Mouse (Mus musculus): Measurements from ENCODE around the gene Pbld2. TPM values are rescaled to one million over a fixed set of nuclear protein-coding genes. Genes with fewer than 3 reads are reported as not detected.
A peak's percentile ranks its signal among the peaks of the same experiment; 100 is the strongest.

Pbld2 gene
- polyA plus RNA-seq, 1 experiment from 2014 or later = 6.4 TPM

DNA sequence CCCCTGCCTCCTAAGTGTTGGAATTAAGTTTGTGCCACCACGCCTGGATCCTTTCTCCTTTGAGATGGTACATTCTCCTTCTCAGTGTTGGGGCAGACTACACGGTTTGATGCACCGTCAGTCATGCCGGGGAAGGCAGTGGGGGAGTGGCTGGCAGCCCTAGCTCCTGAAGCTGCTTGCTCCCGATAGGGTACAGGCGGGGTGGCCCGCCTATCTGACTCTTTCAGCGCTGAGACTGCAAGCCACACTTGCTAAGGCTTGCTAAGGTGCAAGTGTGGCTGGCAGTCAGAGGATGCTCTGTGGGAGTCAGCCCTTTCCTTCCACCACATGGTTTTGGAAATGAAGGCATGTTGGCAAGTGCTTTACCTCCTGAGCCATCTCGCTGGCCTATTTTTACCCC, 23.5 kb upstream of the Pbld2 start:
- H3K4me2 ChIP-seq (ENCODE audit: low read depth, low read length) = no peak overlapping the region
- no peaks in the 10 kb centered on the region for H3K27me3 ChIP-seq (ENCODE audit: control insufficient read depth, insufficient read depth, low read depth, low read length)
- no peak overlapping the region for H3K27ac ChIP-seq (ENCODE audit: low read length)
- H3K9me3 ChIP-seq (replicated peaks; ENCODE audit: control insufficient read depth, low read length) = no peaks in the 10 kb centered on the region
- no peak overlapping the region for H3K9ac ChIP-seq (ENCODE audit: low read depth, low read length)
- peaks cover 3% of the 10 kb centered on the region; the same call in 1 of the 2 replicates for H3K4me1 ChIP-seq (ENCODE audit: control insufficient read depth, low read depth, low read length)
- H3K4me3 ChIP-seq (ENCODE audit: low read depth, low read length) = no peak overlapping the region
- WGBS (ENCODE audit: insufficient replicate concordance) = 32% methylated on average over 9 of the region's 9 CpGs
- peak; percentile 79 for ATAC-seq (ENCODE audit: low read depth)
- H3K36me3 ChIP-seq (ENCODE audit: control insufficient read depth, insufficient read depth) = peaks cover 2% of the 10 kb centered on the region; the same call in 1 of the 2 replicates

DNA sequence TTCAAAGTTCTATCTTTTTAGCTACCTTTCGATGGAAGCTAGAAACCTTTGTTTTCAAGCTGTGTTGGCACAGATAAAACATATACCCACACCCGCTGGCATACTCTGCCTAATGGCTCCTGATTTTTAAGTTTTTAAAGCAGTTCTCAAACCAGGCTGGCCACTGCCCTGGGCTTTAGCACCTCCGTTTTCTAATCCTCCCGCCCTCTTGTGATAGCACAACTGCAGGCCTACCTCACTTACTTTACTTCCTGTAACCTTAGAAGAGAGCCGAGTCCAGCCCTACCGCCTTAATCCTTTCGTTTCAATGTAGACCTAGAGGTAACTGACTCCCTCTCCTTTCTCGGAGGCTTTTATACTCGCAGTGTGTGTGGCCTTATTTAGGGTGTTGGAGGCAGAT, 20.9 kb upstream of the Pbld2 start:
- no peak overlapping the region for H3K9ac ChIP-seq (ENCODE audit: low read depth, low read length)
- no peak overlapping the region for H3K4me3 ChIP-seq (ENCODE audit: low read depth, low read length)
- H3K36me3 ChIP-seq (ENCODE audit: control insufficient read depth, insufficient read depth) = peaks cover 2% of the 10 kb centered on the region; the same call in 1 of the 2 replicates
- H3K27me3 ChIP-seq (ENCODE audit: control insufficient read depth, insufficient read depth, low read depth, low read length) = no peaks in the 10 kb centered on the region
- H3K4me2 ChIP-seq (ENCODE audit: low read depth, low read length) = no peak overlapping the region
- H3K27ac ChIP-seq (ENCODE audit: low read length) = no peak overlapping the region
- WGBS (ENCODE audit: insufficient replicate concordance) = 66% methylated on average over 9 of the region's 9 CpGs
- H3K9me3 ChIP-seq (replicated peaks; ENCODE audit: control insufficient read depth, low read length) = no peaks in the 10 kb centered on the region
- ATAC-seq (ENCODE audit: low read depth) = no peak
- H3K4me1 ChIP-seq (ENCODE audit: control insufficient read depth, low read depth, low read length) = peaks cover 3% of the 10 kb centered on the region; the same call in 1 of the 2 replicates

DNA sequence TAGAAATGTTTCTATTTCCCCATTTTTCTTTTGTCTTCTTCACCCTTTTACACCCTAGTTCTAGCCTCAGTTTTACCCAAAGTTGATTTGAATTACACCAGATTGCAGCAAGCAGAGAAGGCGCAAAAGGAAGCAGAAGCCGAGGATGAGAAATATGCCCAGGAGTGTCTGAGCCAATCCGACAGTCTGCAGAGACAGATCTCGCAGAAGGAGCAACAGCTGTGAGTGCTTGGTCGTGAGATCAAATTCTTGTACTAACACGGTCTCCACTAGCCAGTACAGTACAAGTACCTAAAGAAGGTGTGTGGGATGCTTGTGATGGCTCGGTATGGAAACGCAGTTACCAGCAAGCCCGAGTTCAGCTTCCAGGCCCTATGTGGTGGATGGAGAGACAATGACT, 19.6 kb upstream of the Pbld2 start:
- ATAC-seq (ENCODE audit: low read depth) = no peak
- H3K9me3 ChIP-seq (replicated peaks; ENCODE audit: control insufficient read depth, low read length) = no peaks in the 10 kb centered on the region
- no peak overlapping the region for H3K27ac ChIP-seq (ENCODE audit: low read length)
- no peak overlapping the region for H3K4me3 ChIP-seq (ENCODE audit: low read depth, low read length)
- no peak overlapping the region for H3K9ac ChIP-seq (ENCODE audit: low read depth, low read length)
- peaks cover 2% of the 10 kb centered on the region; the same call in 1 of the 2 replicates for H3K36me3 ChIP-seq (ENCODE audit: control insufficient read depth, insufficient read depth)
- 82% methylated on average over 9 of the region's 9 CpGs for WGBS (ENCODE audit: insufficient replicate concordance)
- no peaks in the 10 kb centered on the region for H3K27me3 ChIP-seq (ENCODE audit: control insufficient read depth, insufficient read depth, low read depth, low read length)
- no peak overlapping the region for H3K4me2 ChIP-seq (ENCODE audit: low read depth, low read length)
- H3K4me1 ChIP-seq (ENCODE audit: control insufficient read depth, low read depth, low read length) = peaks cover 3% of the 10 kb centered on the region; the same call in 1 of the 2 replicates

DNA sequence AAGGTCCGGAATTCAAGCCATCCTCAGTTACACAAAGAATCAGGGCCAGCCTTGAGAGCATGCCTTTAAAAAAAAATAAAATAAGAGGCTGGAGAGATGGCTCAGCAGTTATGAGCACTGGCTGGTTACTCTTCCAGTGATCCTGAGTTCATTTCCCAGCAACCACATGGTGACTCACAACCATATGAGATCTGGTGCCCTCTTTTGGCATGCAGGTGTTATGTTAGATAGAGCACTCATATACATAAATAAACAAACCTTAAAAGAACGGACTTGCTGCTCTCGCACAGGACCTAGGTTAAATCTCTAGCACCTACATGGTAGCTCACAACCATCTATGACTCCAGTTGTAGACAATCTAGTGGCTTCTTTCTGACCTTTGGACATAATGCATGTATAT, 15.9 kb upstream of the Pbld2 start:
- no peak overlapping the region for H3K27ac ChIP-seq (ENCODE audit: low read length)
- WGBS (ENCODE audit: insufficient replicate concordance) = 60% methylated on average over 3 of the region's 3 CpGs
- no peak for ATAC-seq (ENCODE audit: low read depth)
- no peak overlapping the region for H3K4me2 ChIP-seq (ENCODE audit: low read depth, low read length)
- H3K4me1 ChIP-seq (ENCODE audit: control insufficient read depth, low read depth, low read length) = no peaks in the 10 kb centered on the region
- no peak overlapping the region for H3K9ac ChIP-seq (ENCODE audit: low read depth, low read length)
- H3K27me3 ChIP-seq (ENCODE audit: control insufficient read depth, insufficient read depth, low read depth, low read length) = no peaks in the 10 kb centered on the region
- no peak overlapping the region for H3K4me3 ChIP-seq (ENCODE audit: low read depth, low read length)
- H3K9me3 ChIP-seq (replicated peaks; ENCODE audit: control insufficient read depth, low read length) = no peaks in the 10 kb centered on the region
- H3K36me3 ChIP-seq (ENCODE audit: control insufficient read depth, insufficient read depth) = peaks cover 14% of the 10 kb centered on the region

DNA sequence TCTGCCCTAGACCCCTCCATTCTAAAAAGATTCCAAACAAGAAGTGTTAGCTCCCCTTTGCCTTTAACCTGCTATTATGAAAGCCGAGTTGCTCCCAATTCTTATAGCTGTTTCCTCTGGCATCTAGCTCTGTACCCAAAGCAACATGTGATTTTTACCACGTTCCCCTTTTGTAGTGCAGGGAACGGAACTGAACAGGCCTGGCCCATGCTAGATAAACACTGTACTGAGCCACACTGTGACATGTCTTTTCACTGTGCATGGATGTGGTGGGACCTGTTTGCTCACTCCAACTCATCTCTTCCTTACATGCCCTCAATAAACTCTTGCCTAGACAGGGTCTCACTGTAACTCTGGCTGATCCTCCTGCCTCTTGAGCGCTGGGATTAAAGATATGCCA, 13.8 kb upstream of the Pbld2 start:
- H3K36me3 ChIP-seq (ENCODE audit: control insufficient read depth, insufficient read depth) = peaks cover 30% of the 10 kb centered on the region
- H3K27me3 ChIP-seq (ENCODE audit: control insufficient read depth, insufficient read depth, low read depth, low read length) = no peaks in the 10 kb centered on the region
- peak; percentile 24; the same call in 1 of the 2 replicates for ATAC-seq (ENCODE audit: low read depth)
- WGBS (ENCODE audit: insufficient replicate concordance) = 31% methylated on average over 4 of the region's 4 CpGs
- no peak overlapping the region for H3K27ac ChIP-seq (ENCODE audit: low read length)
- no peaks in the 10 kb centered on the region for H3K9me3 ChIP-seq (replicated peaks; ENCODE audit: control insufficient read depth, low read length)
- H3K9ac ChIP-seq (ENCODE audit: low read depth, low read length) = no peak overlapping the region
- no peak overlapping the region for H3K4me2 ChIP-seq (ENCODE audit: low read depth, low read length)
- no peaks in the 10 kb centered on the region for H3K4me1 ChIP-seq (ENCODE audit: control insufficient read depth, low read depth, low read length)
- H3K4me3 ChIP-seq (ENCODE audit: low read depth, low read length) = no peak overlapping the region

DNA sequence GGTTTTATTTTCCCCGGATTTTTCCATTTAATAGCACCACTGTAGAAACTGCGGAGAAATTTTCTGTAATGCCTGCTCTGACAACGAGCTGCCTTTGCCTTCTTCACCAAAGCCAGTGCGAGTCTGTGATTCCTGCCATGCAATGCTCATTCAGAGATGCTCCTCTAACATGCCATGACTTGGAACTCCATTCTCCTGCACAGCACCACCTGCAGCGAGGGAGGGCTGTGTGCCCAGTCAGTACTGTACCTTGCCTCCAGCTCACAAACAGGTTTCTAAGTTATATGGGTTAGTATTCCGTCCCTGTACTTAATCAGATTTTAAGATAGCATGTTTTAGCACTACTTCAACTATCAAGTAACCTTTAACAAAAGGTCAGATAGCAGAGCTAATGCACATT, 12.6 kb upstream of the Pbld2 start:
- no peaks in the 10 kb centered on the region for H3K27me3 ChIP-seq (ENCODE audit: control insufficient read depth, insufficient read depth, low read depth, low read length)
- WGBS (ENCODE audit: insufficient replicate concordance) = 78% methylated on average over 6 of the region's 6 CpGs

DNA sequence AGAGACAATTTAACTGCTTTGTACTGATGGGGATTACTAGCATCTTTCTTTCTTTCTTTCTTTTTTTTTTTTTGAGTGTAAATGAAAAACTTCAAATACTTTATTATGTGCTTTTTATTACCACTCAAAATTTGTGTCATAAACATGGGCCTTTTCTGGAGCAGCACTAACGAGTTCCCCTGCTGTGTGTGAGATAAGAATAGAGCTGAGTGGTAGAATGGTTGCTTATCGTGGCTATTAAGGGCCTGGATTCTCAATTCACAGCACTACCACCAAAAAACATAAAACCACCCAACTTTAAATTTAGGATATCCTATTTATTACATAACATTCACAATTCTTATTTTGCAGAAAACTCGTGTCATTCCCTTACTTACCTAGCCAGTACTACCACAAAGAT, 10.6 kb upstream of the Pbld2 start:
- Histone ChIP-seq H3K4me2 (ENCODE audit: low read depth, low read length) (no peak overlapping the region), H3K36me3 (ENCODE audit: control insufficient read depth, insufficient read depth) (peaks cover 52% of the 10 kb centered on the region), H3K27ac (ENCODE audit: low read length) (no peak overlapping the region), H3K9me3 (replicated peaks; ENCODE audit: control insufficient read depth, low read length) (no peaks in the 10 kb centered on the region), H3K27me3 (ENCODE audit: control insufficient read depth, insufficient read depth, low read depth, low read length) (no peaks in the 10 kb centered on the region), H3K9ac (ENCODE audit: low read depth, low read length) (no peak overlapping the region), H3K4me1 (ENCODE audit: control insufficient read depth, low read depth, low read length) (no peaks in the 10 kb centered on the region), H3K4me3 (ENCODE audit: low read depth, low read length) (no peak overlapping the region)
- WGBS (ENCODE audit: insufficient replicate concordance) = 38% methylated on average over 3 of the region's 3 CpGs
- no peak for ATAC-seq (ENCODE audit: low read depth)

More for the DNA sequence above, 12.6 kb upstream of the Pbld2 start:
- Histone ChIP-seq H3K9me3 (replicated peaks; ENCODE audit: control insufficient read depth, low read length) (no peaks in the 10 kb centered on the region), H3K4me2 (ENCODE audit: low read depth, low read length) (no peak overlapping the region), H3K27ac (ENCODE audit: low read length) (no peak overlapping the region), H3K36me3 (ENCODE audit: control insufficient read depth, insufficient read depth) (peaks cover 39% of the 10 kb centered on the region), H3K4me1 (ENCODE audit: control insufficient read depth, low read depth, low read length) (no peaks in the 10 kb centered on the region), H3K4me3 (ENCODE audit: low read depth, low read length) (no peak overlapping the region), H3K9ac (ENCODE audit: low read depth, low read length) (no peak overlapping the region)
- no peak for ATAC-seq (ENCODE audit: low read depth)

DNA sequence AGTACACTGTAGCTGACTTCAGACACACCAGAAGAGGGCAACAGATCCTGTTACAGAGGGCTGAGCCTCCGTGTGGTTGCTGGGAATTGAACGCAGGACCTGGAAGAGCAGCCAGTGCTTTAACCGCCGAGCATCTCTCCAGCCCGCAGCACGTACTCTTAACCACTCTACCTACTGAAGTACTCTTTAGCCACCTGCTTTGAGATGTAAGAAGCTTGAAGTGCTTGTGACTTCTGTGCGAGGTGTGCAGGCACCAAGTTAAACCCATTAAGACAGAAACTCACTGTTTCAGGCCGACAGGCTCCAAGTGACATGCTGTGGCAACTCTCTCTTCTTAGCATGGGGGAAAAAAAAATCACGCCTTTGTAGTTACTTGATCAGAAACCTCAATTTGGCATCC, 9.9 kb upstream of the Pbld2 start:
- peaks cover 52% of the 10 kb centered on the region for H3K36me3 ChIP-seq (ENCODE audit: control insufficient read depth, insufficient read depth)
- ATAC-seq (ENCODE audit: low read depth) = no peak

DNA sequence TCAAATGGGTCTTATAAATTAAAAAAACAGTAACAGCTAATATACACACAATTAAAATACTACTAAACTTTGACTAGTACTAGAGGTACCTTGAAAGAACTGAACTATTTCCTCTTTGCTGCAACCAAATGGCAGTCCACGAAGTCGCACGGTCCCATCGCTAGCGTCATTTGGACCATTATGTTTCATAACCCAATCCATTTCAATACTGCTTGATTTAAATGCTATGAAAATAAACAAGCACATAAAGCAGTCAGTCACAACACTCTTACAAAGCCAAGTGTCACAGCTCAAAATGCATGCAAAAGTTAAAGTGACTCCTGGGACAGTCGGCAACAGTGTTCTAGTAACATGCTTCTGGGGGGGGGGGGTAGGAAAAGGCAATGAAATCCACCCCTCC, 4.8 kb upstream of the Pbld2 start:
- ATAC-seq (ENCODE audit: low read depth) = no peak
- H3K9ac ChIP-seq (ENCODE audit: low read depth, low read length) = no peak overlapping the region
- WGBS (ENCODE audit: insufficient replicate concordance) = 91% methylated on average over 6 of the region's 6 CpGs
- no peaks in the 10 kb centered on the region for H3K27me3 ChIP-seq (ENCODE audit: control insufficient read depth, insufficient read depth, low read depth, low read length)
- no peaks in the 10 kb centered on the region for H3K9me3 ChIP-seq (replicated peaks; ENCODE audit: control insufficient read depth, low read length)
- peaks cover 29% of the 10 kb centered on the region for H3K36me3 ChIP-seq (ENCODE audit: control insufficient read depth, insufficient read depth)
- H3K4me1 ChIP-seq (ENCODE audit: control insufficient read depth, low read depth, low read length) = peaks cover 17% of the 10 kb centered on the region
- H3K4me2 ChIP-seq (ENCODE audit: low read depth, low read length) = no peak overlapping the region
- no peak overlapping the region for H3K4me3 ChIP-seq (ENCODE audit: low read depth, low read length)
- H3K27ac ChIP-seq (ENCODE audit: low read length) = no peak overlapping the region

More for the DNA sequence above, 9.9 kb upstream of the Pbld2 start:
- Histone ChIP-seq H3K4me3 (ENCODE audit: low read depth, low read length) (no peak overlapping the region), H3K9ac (ENCODE audit: low read depth, low read length) (no peak overlapping the region), H3K4me2 (ENCODE audit: low read depth, low read length) (no peak overlapping the region), H3K4me1 (ENCODE audit: control insufficient read depth, low read depth, low read length) (no peaks in the 10 kb centered on the region), H3K27me3 (ENCODE audit: control insufficient read depth, insufficient read depth, low read depth, low read length) (no peaks in the 10 kb centered on the region), H3K9me3 (replicated peaks; ENCODE audit: control insufficient read depth, low read length) (no peaks in the 10 kb centered on the region), H3K27ac (ENCODE audit: low read length) (no peak overlapping the region)
- 86% methylated on average over 9 of the region's 9 CpGs for WGBS (ENCODE audit: insufficient replicate concordance)
